Mouse (Mus musculus): Measurements from ENCODE around the gene Spocd1. TPM values are rescaled to one million over a fixed set of nuclear protein-coding genes. Genes with fewer than 3 reads are reported as not detected.
"Not testable (repeated sequence)": the region's sequence is repeated elsewhere in the genome, so short reads cannot be mapped to it uniquely, and the experiment has no call there.

The Spocd1 gene
- total and polyA plus RNA-seq, 2 experiments = not detected

GRCm38 (mm10) chr4:129889661-129890060 is 39.4 kb upstream of the Spocd1 start:
- H3K27me3 ChIP-seq (ENCODE audit: control insufficient read depth, insufficient read depth, low read length) = no peaks in the 10 kb centered on the region
- DNase-seq (ENCODE audit: extremely low read depth, low read depth, low spot score) = no peak
- 88% methylated on average over 10 of the region's 10 CpGs for WGBS
- no peak overlapping the region for H3K4me3 ChIP-seq (ENCODE audit: insufficient read depth, low read depth, low read length)
- no peak for TF ChIP-seq POLR2A (IDR thresholded peaks at IDR 0.05; ENCODE audit: extremely low read depth, insufficient read depth, low read length)
- TF ChIP-seq CTCF (IDR thresholded peaks at IDR 0.05; ENCODE audit: low read depth, low read length) = no peak
- no peak overlapping the region for H3K27ac ChIP-seq (replicated peaks; ENCODE audit: insufficient read depth, low read depth, low read length)
- no peak overlapping the region for H3K9ac ChIP-seq (ENCODE audit: low read depth, low read length)
- H3K79me2 ChIP-seq (ENCODE audit: control insufficient read depth, insufficient read depth, low read length) = no peaks in the 10 kb centered on the region
- H3K4me1 ChIP-seq (ENCODE audit: control insufficient read depth, insufficient read depth, low read length) = no peaks in the 10 kb centered on the region
- no peaks in the 10 kb centered on the region for H3K36me3 ChIP-seq (ENCODE audit: control insufficient read depth, insufficient read depth, low read length)

- DNase-seq (ENCODE audit: extremely low read depth, low read depth, low spot score) = no peak
- Histone ChIP-seq H3K79me2 (ENCODE audit: control insufficient read depth, insufficient read depth, low read length) (no peaks in the 10 kb centered on the region), H3K27me3 (ENCODE audit: control insufficient read depth, insufficient read depth, low read length) (no peaks in the 10 kb centered on the region), H3K27ac (replicated peaks; ENCODE audit: insufficient read depth, low read depth, low read length) (no peak overlapping the region), H3K4me1 (ENCODE audit: control insufficient read depth, insufficient read depth, low read length) (no peaks in the 10 kb centered on the region), H3K4me3 (ENCODE audit: insufficient read depth, low read depth, low read length) (no peak overlapping the region), H3K9ac (ENCODE audit: low read depth, low read length) (no peak overlapping the region), H3K36me3 (ENCODE audit: control insufficient read depth, insufficient read depth, low read length) (no peaks in the 10 kb centered on the region)
- WGBS = 89% methylated on average over 7 of the region's 7 CpGs
- TF ChIP-seq POLR2A (IDR thresholded peaks at IDR 0.05; ENCODE audit: extremely low read depth, insufficient read depth, low read length) (no peak), CTCF (IDR thresholded peaks at IDR 0.05; ENCODE audit: low read depth, low read length) (no peak)
Measured at GRCm38 (mm10) chr4:129890094-129890493, 39.0 kb upstream of the Spocd1 start.

- Histone ChIP-seq H3K4me3 (ENCODE audit: insufficient read depth, low read depth, low read length) (no peak overlapping the region), H3K36me3 (ENCODE audit: control insufficient read depth, insufficient read depth, low read length) (no peaks in the 10 kb centered on the region), H3K9ac (ENCODE audit: low read depth, low read length) (no peak overlapping the region), H3K27ac (replicated peaks; ENCODE audit: insufficient read depth, low read depth, low read length) (no peak overlapping the region), H3K27me3 (ENCODE audit: control insufficient read depth, insufficient read depth, low read length) (no peaks in the 10 kb centered on the region), H3K79me2 (ENCODE audit: control insufficient read depth, insufficient read depth, low read length) (no peaks in the 10 kb centered on the region), H3K4me1 (ENCODE audit: control insufficient read depth, insufficient read depth, low read length) (no peaks in the 10 kb centered on the region)
- WGBS = 96% methylated on average over 3 of the region's 3 CpGs
- DNase-seq (ENCODE audit: extremely low read depth, low read depth, low spot score) = no peak
- TF ChIP-seq CTCF (IDR thresholded peaks at IDR 0.05; ENCODE audit: low read depth, low read length) (no peak), POLR2A (IDR thresholded peaks at IDR 0.05; ENCODE audit: extremely low read depth, insufficient read depth, low read length) (no peak)
Measured at GRCm38 (mm10) chr4:129894861-129895260, 34.2 kb upstream of the Spocd1 start.

- DNase-seq (ENCODE audit: extremely low read depth, low read depth, low spot score); H3K4me3 ChIP-seq (ENCODE audit: insufficient read depth, low read depth, low read length); H3K27me3 ChIP-seq (ENCODE audit: control insufficient read depth, insufficient read depth, low read length); H3K79me2 ChIP-seq (ENCODE audit: control insufficient read depth, insufficient read depth, low read length); H3K4me1 ChIP-seq (ENCODE audit: control insufficient read depth, insufficient read depth, low read length); H3K36me3 ChIP-seq (ENCODE audit: control insufficient read depth, insufficient read depth, low read length); H3K27ac ChIP-seq (replicated peaks; ENCODE audit: insufficient read depth, low read depth, low read length); H3K9ac ChIP-seq (ENCODE audit: low read depth, low read length): not testable (repeated sequence)
- WGBS = 97% methylated on average over 18 of the region's 18 CpGs
Measured at GRCm38 (mm10) chr4:129898815-129899214, 30.2 kb upstream of the Spocd1 start.

- H3K9ac ChIP-seq (ENCODE audit: low read depth, low read length) = no peak overlapping the region
- 41% methylated on average over 4 of the region's 4 CpGs for WGBS
- DNase-seq (ENCODE audit: extremely low read depth, low read depth, low spot score) = peak; percentile 63
- H3K4me1 ChIP-seq (ENCODE audit: control insufficient read depth, insufficient read depth, low read length) = no peaks in the 10 kb centered on the region
- no peak overlapping the region for H3K4me3 ChIP-seq (ENCODE audit: insufficient read depth, low read depth, low read length)
- H3K79me2 ChIP-seq (ENCODE audit: control insufficient read depth, insufficient read depth, low read length) = no peaks in the 10 kb centered on the region
- H3K27ac ChIP-seq (replicated peaks; ENCODE audit: insufficient read depth, low read depth, low read length) = no peak overlapping the region
- TF ChIP-seq POLR2A (IDR thresholded peaks at IDR 0.05; ENCODE audit: extremely low read depth, insufficient read depth, low read length) (no peak), CTCF (IDR thresholded peaks at IDR 0.05; ENCODE audit: low read depth, low read length) (no peak)
- no peaks in the 10 kb centered on the region for H3K36me3 ChIP-seq (ENCODE audit: control insufficient read depth, insufficient read depth, low read length)
- H3K27me3 ChIP-seq (ENCODE audit: control insufficient read depth, insufficient read depth, low read length) = no peaks in the 10 kb centered on the region
Measured at GRCm38 (mm10) chr4:129902394-129902793, 26.7 kb upstream of the Spocd1 start.

GRCm38 (mm10) chr4:129903577-129903976 is 25.5 kb upstream of the Spocd1 start:
- no peak overlapping the region for H3K27ac ChIP-seq (replicated peaks; ENCODE audit: insufficient read depth, low read depth, low read length)
- WGBS = 30% methylated on average over 3 of the region's 3 CpGs
- no peaks in the 10 kb centered on the region for H3K27me3 ChIP-seq (ENCODE audit: control insufficient read depth, insufficient read depth, low read length)
- H3K79me2 ChIP-seq (ENCODE audit: control insufficient read depth, insufficient read depth, low read length) = no peaks in the 10 kb centered on the region
- H3K36me3 ChIP-seq (ENCODE audit: control insufficient read depth, insufficient read depth, low read length) = no peaks in the 10 kb centered on the region
- DNase-seq (ENCODE audit: extremely low read depth, low read depth, low spot score) = no peak
- no peak overlapping the region for H3K4me3 ChIP-seq (ENCODE audit: insufficient read depth, low read depth, low read length)
- no peaks in the 10 kb centered on the region for H3K4me1 ChIP-seq (ENCODE audit: control insufficient read depth, insufficient read depth, low read length)
- TF ChIP-seq CTCF (IDR thresholded peaks at IDR 0.05; ENCODE audit: low read depth, low read length) (no peak), POLR2A (IDR thresholded peaks at IDR 0.05; ENCODE audit: extremely low read depth, insufficient read depth, low read length) (no peak)
- H3K9ac ChIP-seq (ENCODE audit: low read depth, low read length) = no peak overlapping the region

All from liver, adult 2 months (tissue).